Mouse (Mus musculus) brown adipose tissue, adult 24 weeks (tissue): Measurements from ENCODE around the gene Gm28891. TPM values are rescaled to one million over a fixed set of nuclear protein-coding genes. Genes with fewer than 3 reads are reported as not detected.
"Not testable (repeated sequence)": the region's sequence is repeated elsewhere in the genome, so short reads cannot be mapped to it uniquely, and the experiment has no call there.

ENCODE experiments used
- H3K27ac ChIP-seq: fragments of 200-500 bp; replicated peaks from 2 replicates; pipeline ENCODE4 v1.5.1; 2012; ENCODE audit warnings: low read depth, mild to moderate bottlenecking, low read length
- H3K4me1 ChIP-seq: fragments of 200-500 bp; 2 replicates; pipeline ENCODE4 v1.6.1; 2012; ENCODE audit warnings: low read length, mixed read lengths; ENCODE audit not compliant: control insufficient read depth, insufficient read depth, insufficient read length
- H3K4me3 ChIP-seq: fragments of 200-500 bp; 2 replicates; pipeline ENCODE4 v1.5.1; 2012; ENCODE audit warnings: low read depth, mild to moderate bottlenecking, low read length, moderate library complexity; ENCODE audit not compliant: insufficient read depth
- polyA plus RNA-seq: library from polyadenylated mRNA; stranded (reverse); fragments of >200 nt; gene quantifications from 2 replicates; pipeline ENCODE4 v1.2.4, GENCODE M21; 2012; ENCODE audit not compliant: missing spikeins, insufficient read depth, insufficient read length

Gm28891 gene
- polyA plus RNA-seq: not detected in 2 replicates

- not testable (repeated sequence) for H3K4me3 ChIP-seq, H3K4me1 ChIP-seq, H3K27ac ChIP-seq
Observed at GRCm38 (mm10) chrY:60240902-60241301, at the start of gene Gm28891. Gene Gm28891 (plus strand): TSS chrY:60241202.
